Mouse (Mus musculus): ENCODE data around the gene Gm14226.
"Not testable (repeated sequence)": the region's sequence is repeated elsewhere in the genome, so short reads cannot be mapped to it uniquely, and the experiment has no call there.

The Gm14226 gene

GRCm38 (mm10) chr2:155018251-155018755, at the start of gene Gm14226:
Gene Gm14226, plus strand, starts transcription at chr2:155018266.
- not testable (repeated sequence) for DNase-seq (ENCODE audit: low spot score)

- not testable (repeated sequence) for DNase-seq (ENCODE audit: low spot score)
Observed at GRCm38 (mm10) chr2:154969740-154970397, 48.2 kb upstream of the Gm14226 start.

GRCm38 (mm10) chr2:154971919-154972692, 46.0 kb upstream of the Gm14226 start:
- DNase-seq (ENCODE audit: low spot score), result no peak

GRCm38 (mm10) chr2:154972981-154973380, 45.1 kb upstream of the Gm14226 start:
- no peak for DNase-seq (ENCODE audit: low spot score)

- DNase-seq (ENCODE audit: low spot score), result no peak
Observed at GRCm38 (mm10) chr2:154986609-154987008, 31.5 kb upstream of the Gm14226 start.

- DNase-seq (ENCODE audit: low spot score), result no peak
Observed at GRCm38 (mm10) chr2:154991411-154991810, 26.7 kb upstream of the Gm14226 start.

- no peak for DNase-seq (ENCODE audit: low spot score)
Observed at GRCm38 (mm10) chr2:154992083-154992482, 26.0 kb upstream of the Gm14226 start.

- DNase-seq (ENCODE audit: low spot score), result no peak
Observed at GRCm38 (mm10) chr2:155005491-155005890, 12.6 kb upstream of the Gm14226 start.

- no peak for DNase-seq (ENCODE audit: low spot score)
Observed at GRCm38 (mm10) chr2:155011086-155011656, 6.9 kb upstream of the Gm14226 start.

- DNase-seq (ENCODE audit: low spot score), result no peak
Observed at GRCm38 (mm10) chr2:155012991-155013390, 5.1 kb upstream of the Gm14226 start.

- not testable (repeated sequence) for DNase-seq (ENCODE audit: low spot score)
Observed at GRCm38 (mm10) chr2:155016751-155017150, 1.3 kb upstream of the Gm14226 start.

- no peak for DNase-seq (ENCODE audit: low spot score)
Observed at GRCm38 (mm10) chr2:155018762-155019641, 936 bp downstream of the Gm14226 start.

GRCm38 (mm10) chr2:155019673-155020072, 1.6 kb downstream of the Gm14226 start:
- peak; percentile 62 for DNase-seq (ENCODE audit: low spot score)

- not testable (repeated sequence) for DNase-seq (ENCODE audit: low spot score)
Observed at GRCm38 (mm10) chr2:155020247-155020826, 2.3 kb downstream of the Gm14226 start.

GRCm38 (mm10) chr2:155030831-155031230, 12.8 kb downstream of the Gm14226 start:
- no peak for DNase-seq (ENCODE audit: low spot score)

- DNase-seq (ENCODE audit: low spot score), result no peak
Observed at GRCm38 (mm10) chr2:155032938-155033710, 15.1 kb downstream of the Gm14226 start.

GRCm38 (mm10) chr2:155039956-155040355, 21.9 kb downstream of the Gm14226 start:
- no peak for DNase-seq (ENCODE audit: low spot score)

- DNase-seq (ENCODE audit: low spot score), result no peak
Observed at GRCm38 (mm10) chr2:155044542-155044941, 26.5 kb downstream of the Gm14226 start.

GRCm38 (mm10) chr2:155045075-155045474, 27.0 kb downstream of the Gm14226 start:
- no peak for DNase-seq (ENCODE audit: low spot score)

- DNase-seq (ENCODE audit: low spot score), result no peak
Observed at GRCm38 (mm10) chr2:155046803-155047202, 28.7 kb downstream of the Gm14226 start.
